Mouse (Mus musculus) myocyte (in vitro differentiated cells): ENCODE data around the gene Apoc3. TPM values are rescaled to one million over a fixed set of nuclear protein-coding genes. Genes with fewer than 3 reads are reported as not detected.

Experiments
- H3K27me3 ChIP-seq: one replicate; pipeline ENCODE4 v1.6.1; 2011; ENCODE audit not compliant: control insufficient read depth, insufficient read depth, insufficient read length
- H3K36me3 ChIP-seq: one replicate; pipeline ENCODE4 v1.6.1; 2011; ENCODE audit not compliant: control insufficient read depth, insufficient read depth
- H3K4me2 ChIP-seq: one replicate; pipeline ENCODE4 v1.6.1; 2011; ENCODE audit warnings: low read depth, control low read depth
- H3K4me3 ChIP-seq: one replicate; pipeline ENCODE4 v1.5.1; 2011; ENCODE audit warnings: mild to moderate bottlenecking, control low read depth, moderate library complexity
- H3K79me2 ChIP-seq: one replicate; pipeline ENCODE4 v1.6.1; 2011; ENCODE audit not compliant: control insufficient read depth, insufficient read depth
- H3ac ChIP-seq: one replicate; pipeline ENCODE4 v1.6.1; 2011; ENCODE audit not compliant: control insufficient read depth, insufficient read length
- CEBPB ChIP-seq: IDR thresholded peaks from 2 replicates; pipeline ENCODE4 v1.6.1; 2011; ENCODE audit warnings: mild to moderate bottlenecking, moderate library complexity; ENCODE audit not compliant: poor library complexity, insufficient read depth, severe bottlenecking
- E2F4 ChIP-seq: IDR thresholded peaks from one replicate; pipeline ENCODE4 v1.6.1; 2011; ENCODE audit warnings: mild to moderate bottlenecking, control low read depth, moderate library complexity; ENCODE audit not compliant: insufficient read depth
- MAX ChIP-seq: IDR thresholded peaks from one replicate; pipeline ENCODE4 v1.6.1; 2011; ENCODE audit warnings: low read depth, mild to moderate bottlenecking, control low read depth
- MYOD1 ChIP-seq, 3 experiments: IDR thresholded peaks; one replicate each; pipeline ENCODE4 v1.6.1; 2011; ENCODE audit warnings: control low read depth in 2 of 3, low read depth in 2 of 3, mild to moderate bottlenecking in 2 of 3, moderate library complexity in 1 of 3; ENCODE audit not compliant: insufficient read length in 2 of 3, control insufficient read depth in 1 of 3
- MYOG ChIP-seq, 3 experiments: IDR thresholded peaks; one replicate each; pipeline ENCODE4 v1.6.1; 2011; ENCODE audit warnings: control low read depth in 2 of 3, low read depth in 2 of 3, mild to moderate bottlenecking in 2 of 3; ENCODE audit not compliant: insufficient read length in 2 of 3, control insufficient read depth in 1 of 3, insufficient read depth in 1 of 3
- POLR2A ChIP-seq: IDR thresholded peaks from one replicate; pipeline ENCODE4 v1.6.1; 2011; ENCODE audit warnings: low read depth, mild to moderate bottlenecking, control low read depth, moderate library complexity; ENCODE audit not compliant: insufficient read length
- POLR2AphosphoS2 ChIP-seq: IDR thresholded peaks from one replicate; pipeline ENCODE4 v1.6.1; 2011; ENCODE audit warnings: low read depth, control low read depth; ENCODE audit not compliant: insufficient read length
- REST ChIP-seq: IDR thresholded peaks from one replicate; pipeline ENCODE4 v1.6.1; 2011; ENCODE audit warnings: mild to moderate bottlenecking, control low read depth, moderate library complexity; ENCODE audit not compliant: insufficient read depth, insufficient read length
- SRF ChIP-seq: IDR thresholded peaks from one replicate; pipeline ENCODE4 v1.6.1; 2011; ENCODE audit warnings: low read depth; ENCODE audit not compliant: control insufficient read depth, insufficient read length
- TCF12 ChIP-seq: IDR thresholded peaks from one replicate; pipeline ENCODE4 v1.6.1; 2011; ENCODE audit warnings: mild to moderate bottlenecking, control low read depth; ENCODE audit not compliant: poor library complexity, insufficient read depth, severe bottlenecking
- TCF3 ChIP-seq: IDR thresholded peaks from one replicate; pipeline ENCODE4 v1.6.1; 2011; ENCODE audit warnings: low read depth, control low read depth; ENCODE audit not compliant: insufficient read length
- USF1 ChIP-seq: IDR thresholded peaks from one replicate; pipeline ENCODE4 v1.6.1; 2011; ENCODE audit warnings: low read depth, mild to moderate bottlenecking, control low read depth, moderate library complexity
- polyA plus RNA-seq: library from polyadenylated mRNA; unstranded; fragments of >200 nt; fragmentation: generic; extraction: Trizol; gene quantifications from one replicate; pipeline ENCODE4 v1.2.1, GENCODE M21; 2012; ENCODE audit warnings: missing spikeins

Apoc3 gene
- polyA plus RNA-seq, 1 experiment: not detected

GRCm38 (mm10) chr9:46199609-46200008 lies 35.8 kb downstream of the Apoc3 start:
- no peak for TF ChIP-seq TCF12
- TF ChIP-seq POLR2A: no peak
- TF ChIP-seq MAX: no peak
- TF ChIP-seq CEBPB: no peak
- no peak for TF ChIP-seq TCF3
- TF ChIP-seq E2F4: no peak
- TF ChIP-seq MYOD1 (IDR thresholded peaks at IDR 0.05; ENCODE audit: control insufficient read depth in 1 of 3, insufficient read length in 2 of 3, low read depth in 2 of 3): no peak
- TF ChIP-seq REST: no peak
- TF ChIP-seq MYOG (IDR thresholded peaks at IDR 0.05; ENCODE audit: control insufficient read depth in 1 of 3, insufficient read depth in 1 of 3, insufficient read length in 2 of 3, low read depth in 2 of 3): no peak
- no peak for TF ChIP-seq POLR2AphosphoS2
- no peak for TF ChIP-seq USF1
- TF ChIP-seq SRF: no peak
- Histone ChIP-seq H3K27me3 (no peaks in the 10 kb centered on the region), H3K4me2 (no peak overlapping the region), H3ac (no peak overlapping the region), H3K4me3 (no peak overlapping the region), H3K79me2 (no peaks in the 10 kb centered on the region), H3K36me3 (peaks cover 21% of the 10 kb centered on the region)

DNA sequence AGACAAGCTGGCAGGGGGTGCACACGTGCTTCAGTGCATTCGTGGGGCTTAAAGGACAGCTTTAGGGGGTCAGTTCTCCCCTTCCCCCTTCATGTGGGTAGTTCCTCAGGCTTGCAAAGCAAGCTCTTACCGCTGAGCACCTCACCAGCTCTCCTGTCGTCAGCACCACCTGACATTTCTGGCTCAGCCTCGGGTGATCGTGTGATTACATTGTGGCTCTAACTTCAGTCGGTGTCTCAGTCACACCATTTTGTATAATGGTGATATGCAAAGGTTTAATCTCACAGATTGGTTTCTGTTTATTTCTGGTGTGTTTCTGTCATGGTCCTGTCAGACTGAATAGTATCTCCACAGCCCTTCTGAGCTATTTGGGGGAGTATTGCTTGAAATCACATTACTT lies 36.5 kb downstream of the Apoc3 start:
- Histone ChIP-seq H3ac (no peak overlapping the region), H3K4me2 (no peak overlapping the region), H3K4me3 (no peak overlapping the region), H3K36me3 (peaks cover 21% of the 10 kb centered on the region), H3K27me3 (no peaks in the 10 kb centered on the region), H3K79me2 (no peaks in the 10 kb centered on the region)
- no peak for TF ChIP-seq SRF
- no peak for TF ChIP-seq E2F4
- TF ChIP-seq USF1: no peak
- TF ChIP-seq MYOD1 (IDR thresholded peaks at IDR 0.05; ENCODE audit: control insufficient read depth in 1 of 3, insufficient read length in 2 of 3, low read depth in 2 of 3): no peak
- no peak for TF ChIP-seq REST
- no peak for TF ChIP-seq POLR2A
- no peak for TF ChIP-seq MYOG (IDR thresholded peaks at IDR 0.05; ENCODE audit: control insufficient read depth in 1 of 3, insufficient read depth in 1 of 3, insufficient read length in 2 of 3, low read depth in 2 of 3)

DNA sequence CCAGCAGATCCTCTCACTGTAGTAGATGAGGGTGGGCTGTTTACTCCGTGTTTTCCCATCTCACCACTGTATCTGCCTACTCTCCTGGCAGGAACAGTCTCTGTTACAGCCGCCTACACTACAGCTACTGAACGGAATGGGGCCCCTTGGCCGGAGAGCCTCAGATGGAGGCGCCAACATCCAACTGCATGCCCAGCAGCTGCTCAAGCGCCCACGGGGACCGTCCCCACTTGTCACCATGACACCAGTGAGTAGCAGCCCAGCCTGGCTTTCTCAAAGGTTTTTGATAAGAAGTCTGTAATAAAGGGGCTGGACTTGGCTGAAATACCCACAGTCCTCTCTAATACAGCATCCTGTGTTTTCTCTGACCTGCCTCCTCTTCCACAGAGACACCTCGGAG lies 37.0 kb downstream of the Apoc3 start:
- no peak overlapping the region for H3K4me2 ChIP-seq
- H3ac ChIP-seq: no peak overlapping the region
- peaks cover 21% of the 10 kb centered on the region for H3K36me3 ChIP-seq

GRCm38 (mm10) chr9:46196699-46197169 lies 38.7 kb downstream of the Apoc3 start:
- no peaks in the 10 kb centered on the region for H3K27me3 ChIP-seq
- H3K79me2 ChIP-seq: no peaks in the 10 kb centered on the region
- H3K4me3 ChIP-seq: no peak overlapping the region
- peak overlapping the region; percentile 9 for H3K4me2 ChIP-seq
- peaks cover 17% of the 10 kb centered on the region for H3K36me3 ChIP-seq
- no peak overlapping the region for H3ac ChIP-seq
- TF ChIP-seq MYOG (IDR thresholded peaks at IDR 0.05; ENCODE audit: control insufficient read depth in 1 of 3, insufficient read depth in 1 of 3, insufficient read length in 2 of 3, low read depth in 2 of 3): no peak
- TF ChIP-seq POLR2AphosphoS2: no peak
- no peak for TF ChIP-seq POLR2A
- no peak for TF ChIP-seq REST
- TF ChIP-seq TCF12: no peak
- TF ChIP-seq CEBPB: no peak
- TF ChIP-seq E2F4: no peak
- no peak for TF ChIP-seq TCF3
- no peak for TF ChIP-seq MYOD1 (IDR thresholded peaks at IDR 0.05; ENCODE audit: control insufficient read depth in 1 of 3, insufficient read length in 2 of 3, low read depth in 2 of 3)
- no peak for TF ChIP-seq MAX
- TF ChIP-seq SRF: no peak
- TF ChIP-seq USF1: no peak

More for the DNA sequence above, 37.0 kb downstream of the Apoc3 start:
- H3K4me3 ChIP-seq: no peak overlapping the region
- no peaks in the 10 kb centered on the region for H3K79me2 ChIP-seq
- TF ChIP-seq E2F4 (no peak), MYOD1 (IDR thresholded peaks at IDR 0.05; ENCODE audit: control insufficient read depth in 1 of 3, insufficient read length in 2 of 3, low read depth in 2 of 3) (peak in 1 of 3 experiments; percentile 5), REST (no peak), POLR2A (no peak)
- no peaks in the 10 kb centered on the region for H3K27me3 ChIP-seq

DNA sequence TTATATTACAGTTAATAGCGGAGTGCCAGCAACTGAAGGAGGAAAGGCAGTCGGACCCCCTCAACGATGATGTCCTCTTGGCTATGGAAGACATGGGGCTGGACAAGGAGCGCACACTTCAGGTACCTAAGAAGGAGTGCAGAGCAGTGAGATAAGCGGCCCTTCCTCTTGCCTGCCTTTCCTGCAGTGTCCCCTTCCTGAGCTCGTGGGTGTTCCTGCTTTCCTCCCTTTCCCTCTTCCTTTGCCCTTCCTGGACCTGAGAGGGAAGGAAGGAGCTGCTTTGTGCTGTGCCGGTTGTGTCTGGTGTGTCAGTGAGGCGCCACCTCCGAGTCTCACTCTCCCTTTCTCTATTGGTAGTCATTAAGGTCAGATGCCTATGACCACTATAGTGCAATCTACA lies 40.6 kb downstream of the Apoc3 start:
- TF ChIP-seq MYOD1 (IDR thresholded peaks at IDR 0.05; ENCODE audit: control insufficient read depth in 1 of 3, insufficient read length in 2 of 3, low read depth in 2 of 3): no peak
- TF ChIP-seq POLR2A: no peak
- no peak for TF ChIP-seq CEBPB
- TF ChIP-seq POLR2AphosphoS2: no peak
- TF ChIP-seq USF1: no peak
- TF ChIP-seq SRF: no peak
- no peak for TF ChIP-seq TCF3
- TF ChIP-seq TCF12: no peak
- H3K36me3 ChIP-seq: peaks cover 17% of the 10 kb centered on the region
- no peaks in the 10 kb centered on the region for H3K79me2 ChIP-seq
- H3K27me3 ChIP-seq: no peaks in the 10 kb centered on the region
- no peak overlapping the region for H3K4me2 ChIP-seq
- H3K4me3 ChIP-seq: no peak overlapping the region
- no peak overlapping the region for H3ac ChIP-seq
